Mouse (Mus musculus): ENCODE measurements around the gene Tmem191c. TPM values are rescaled to one million over a fixed set of nuclear protein-coding genes. Genes with fewer than 3 reads are reported as not detected.

Gene Tmem191c
- total RNA-seq, 2 experiments from 2014 or later = 5.6 to 9.2 TPM

DNA sequence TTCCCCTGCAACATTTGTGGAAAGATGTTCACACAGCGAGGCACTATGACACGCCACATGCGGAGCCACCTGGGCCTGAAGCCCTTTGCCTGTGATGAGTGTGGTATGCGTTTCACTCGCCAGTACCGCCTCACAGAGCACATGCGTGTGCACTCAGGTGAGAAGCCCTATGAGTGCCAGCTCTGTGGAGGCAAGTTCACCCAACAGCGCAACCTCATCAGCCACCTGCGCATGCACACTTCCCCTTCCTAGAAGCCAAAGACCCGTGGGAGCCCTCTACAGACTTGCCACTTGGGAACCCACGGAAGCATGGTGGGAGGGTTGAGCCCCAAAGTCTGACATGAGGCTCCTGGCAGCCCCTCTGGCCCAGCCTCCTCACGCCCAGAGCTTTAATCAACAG is 17.0 kb upstream of the Tmem191c start:
- no peak for ATAC-seq (replicated peaks; ENCODE audit: poor library complexity, severe bottlenecking)

DNA sequence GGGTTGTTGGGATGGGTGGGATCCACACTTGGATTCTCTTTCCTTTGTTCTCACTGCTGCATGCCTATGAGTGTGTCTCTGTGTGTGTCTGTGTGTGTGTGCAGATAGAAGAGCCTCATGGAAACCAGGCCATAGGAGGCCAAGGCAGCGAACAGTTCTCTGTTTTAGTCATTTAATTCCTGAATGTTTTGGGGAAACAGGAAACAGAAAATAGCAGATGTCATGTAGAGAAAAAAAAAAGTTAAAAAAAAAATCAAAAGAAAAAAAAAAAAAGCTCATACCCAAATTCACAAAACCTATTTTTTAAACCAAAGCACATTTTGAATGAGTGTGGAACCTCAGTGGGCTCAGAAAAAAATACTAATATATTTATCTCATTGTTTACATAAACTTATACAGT is 14.5 kb upstream of the Tmem191c start:
- no peak for ATAC-seq (replicated peaks; ENCODE audit: poor library complexity, severe bottlenecking)

DNA sequence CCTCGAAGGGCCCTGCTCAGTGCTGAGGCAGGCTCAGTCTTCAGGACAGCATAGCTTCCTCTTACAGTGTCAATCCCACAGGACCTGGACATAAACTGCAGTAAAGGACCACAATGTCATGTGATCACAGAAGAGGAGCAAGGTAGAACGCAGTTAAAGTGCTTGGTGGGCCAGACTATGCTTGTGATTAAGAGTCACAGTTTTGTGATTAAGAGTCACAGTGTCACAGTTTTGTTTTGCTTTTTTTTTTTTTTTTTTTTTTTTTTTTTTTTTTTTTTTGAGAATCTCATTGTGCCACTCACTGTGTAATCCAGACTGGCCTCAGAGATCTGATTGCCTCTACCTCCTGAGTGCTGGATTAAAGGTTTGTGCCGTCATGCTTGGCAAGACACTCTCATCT is 9.8 kb upstream of the Tmem191c start:
- ATAC-seq (replicated peaks; ENCODE audit: poor library complexity, severe bottlenecking) = no peak

DNA sequence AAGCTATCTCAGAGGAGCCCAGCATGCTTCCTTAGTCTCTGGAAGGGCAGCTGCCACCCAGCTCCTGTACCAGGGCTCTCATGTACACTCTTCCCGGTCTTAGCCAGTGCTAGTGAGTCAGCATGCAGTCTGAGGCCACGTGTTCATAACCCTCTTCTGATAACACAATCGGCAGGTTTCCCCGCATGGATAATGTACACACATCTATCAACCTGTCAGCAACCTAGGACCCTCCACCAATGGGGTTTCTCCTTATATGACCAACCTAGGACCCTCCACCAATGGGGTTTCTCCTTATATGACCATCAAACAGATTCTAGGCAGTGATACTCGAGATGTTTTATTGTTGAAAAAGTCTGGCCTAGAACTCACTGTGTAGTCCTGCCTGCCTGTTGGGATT is 7.9 kb upstream of the Tmem191c start:
- ATAC-seq (replicated peaks; ENCODE audit: poor library complexity, severe bottlenecking) = no peak

DNA sequence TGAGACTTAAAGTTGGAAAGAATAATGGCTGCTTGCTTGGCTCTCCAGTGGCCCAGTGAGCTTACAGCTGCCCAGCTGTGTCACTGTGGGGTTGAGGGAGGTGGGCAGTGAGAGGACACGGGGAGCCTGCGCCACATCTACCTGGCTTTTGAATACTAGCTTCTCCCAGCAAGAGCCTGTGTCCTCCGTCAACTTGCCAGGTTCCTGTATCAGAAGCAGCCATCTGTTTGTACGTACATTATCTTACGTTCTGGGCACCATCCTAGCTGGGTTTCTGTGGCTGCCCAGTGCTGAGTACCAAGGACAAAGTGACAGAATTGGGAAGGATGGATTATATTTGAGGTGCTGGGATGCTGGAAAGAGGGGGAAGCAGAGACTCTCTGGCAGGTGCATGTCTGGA is 6.0 kb upstream of the Tmem191c start:
- ATAC-seq (replicated peaks; ENCODE audit: poor library complexity, severe bottlenecking) = no peak

DNA sequence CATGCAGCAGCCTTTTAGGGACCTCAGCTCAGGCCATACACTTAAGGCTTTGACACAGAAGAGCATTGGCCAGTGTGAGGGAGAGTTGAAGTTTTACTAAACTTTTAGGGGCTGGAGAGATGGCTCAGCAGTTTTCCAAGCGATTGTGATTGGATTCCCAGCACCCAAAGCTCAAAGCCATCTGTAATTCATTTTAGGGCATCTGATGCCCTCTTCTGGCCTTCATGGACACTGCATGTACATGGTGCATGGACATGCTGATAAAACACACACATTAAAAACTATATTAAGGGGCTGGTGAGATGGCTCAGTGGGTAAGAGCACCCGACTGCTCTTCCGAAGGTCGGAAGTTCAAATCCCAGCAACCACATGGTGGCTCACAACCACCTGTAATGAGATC is 4.8 kb upstream of the Tmem191c start:
- peak; percentile 33 for ATAC-seq (replicated peaks; ENCODE audit: poor library complexity, severe bottlenecking)

DNA sequence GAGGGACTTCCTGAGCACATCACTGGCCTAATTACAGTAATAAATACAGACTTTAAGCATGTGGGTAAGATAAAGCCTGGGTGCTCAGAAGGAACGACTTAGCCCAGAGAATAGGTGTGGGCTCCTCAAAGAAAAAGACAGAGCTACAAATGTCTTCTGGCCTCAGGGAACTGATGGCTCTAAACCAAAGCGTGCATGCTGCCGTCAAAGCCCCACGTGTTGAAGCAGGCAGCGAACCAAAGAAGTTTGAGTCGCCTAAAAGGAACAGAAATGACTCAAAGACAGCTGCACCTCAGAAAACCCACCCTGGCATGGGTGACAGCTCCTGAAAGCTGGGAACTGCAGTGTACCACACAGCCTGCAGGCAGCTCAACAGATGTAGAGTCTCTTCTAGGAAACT is 4.0 kb upstream of the Tmem191c start:
- ATAC-seq (replicated peaks; ENCODE audit: poor library complexity, severe bottlenecking) = no peak

DNA sequence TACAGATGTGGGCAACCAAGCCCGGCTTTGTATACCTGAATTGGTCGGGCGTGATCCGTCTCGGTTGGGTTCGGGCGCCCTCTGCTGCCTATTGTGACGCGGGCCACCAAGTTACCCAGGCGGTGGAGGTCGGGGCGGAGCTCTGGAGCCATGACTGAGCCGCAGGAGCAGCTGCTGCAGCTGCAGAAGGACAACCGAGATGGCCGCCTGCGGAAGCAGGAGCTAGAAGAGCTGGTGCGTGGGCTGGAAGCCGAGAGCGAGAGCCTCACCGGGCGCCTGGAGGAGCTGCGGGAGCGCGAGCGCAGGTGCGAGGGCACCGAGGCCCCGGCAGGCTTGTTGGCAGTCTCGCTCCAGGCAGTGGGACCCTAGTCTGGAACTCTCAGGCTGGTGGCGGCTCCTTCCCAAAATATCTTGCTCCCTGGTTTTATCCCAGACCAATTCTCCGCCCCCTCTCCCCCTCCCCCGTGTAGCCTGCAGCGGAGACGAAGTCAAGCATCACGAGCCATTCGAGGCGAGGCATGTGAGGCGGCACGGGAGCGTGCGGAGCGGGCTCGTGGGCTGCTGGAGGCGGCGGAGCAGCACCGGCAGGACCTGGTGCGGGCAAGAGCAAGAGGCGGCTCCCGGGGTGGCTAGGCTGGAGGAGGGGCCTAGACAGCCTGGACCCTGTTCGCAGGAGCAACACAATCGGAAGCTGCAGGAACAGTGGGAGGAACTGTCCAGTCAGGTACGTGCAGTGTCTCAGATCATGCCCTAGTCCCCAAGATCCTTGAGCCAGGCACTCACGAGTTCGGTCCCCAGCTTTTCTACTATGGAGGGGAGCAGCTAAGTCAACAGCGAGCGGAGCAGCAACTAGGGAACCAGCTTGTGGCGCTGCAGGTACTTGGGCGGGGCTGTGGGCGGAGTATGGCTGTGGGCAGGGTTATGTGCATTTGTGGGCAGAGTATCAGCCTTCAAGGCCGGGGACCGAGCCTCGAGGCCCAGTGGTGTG is 581 bp downstream of the Tmem191c start:
- ATAC-seq (replicated peaks; ENCODE audit: poor library complexity, severe bottlenecking) = peak; percentile 88

DNA sequence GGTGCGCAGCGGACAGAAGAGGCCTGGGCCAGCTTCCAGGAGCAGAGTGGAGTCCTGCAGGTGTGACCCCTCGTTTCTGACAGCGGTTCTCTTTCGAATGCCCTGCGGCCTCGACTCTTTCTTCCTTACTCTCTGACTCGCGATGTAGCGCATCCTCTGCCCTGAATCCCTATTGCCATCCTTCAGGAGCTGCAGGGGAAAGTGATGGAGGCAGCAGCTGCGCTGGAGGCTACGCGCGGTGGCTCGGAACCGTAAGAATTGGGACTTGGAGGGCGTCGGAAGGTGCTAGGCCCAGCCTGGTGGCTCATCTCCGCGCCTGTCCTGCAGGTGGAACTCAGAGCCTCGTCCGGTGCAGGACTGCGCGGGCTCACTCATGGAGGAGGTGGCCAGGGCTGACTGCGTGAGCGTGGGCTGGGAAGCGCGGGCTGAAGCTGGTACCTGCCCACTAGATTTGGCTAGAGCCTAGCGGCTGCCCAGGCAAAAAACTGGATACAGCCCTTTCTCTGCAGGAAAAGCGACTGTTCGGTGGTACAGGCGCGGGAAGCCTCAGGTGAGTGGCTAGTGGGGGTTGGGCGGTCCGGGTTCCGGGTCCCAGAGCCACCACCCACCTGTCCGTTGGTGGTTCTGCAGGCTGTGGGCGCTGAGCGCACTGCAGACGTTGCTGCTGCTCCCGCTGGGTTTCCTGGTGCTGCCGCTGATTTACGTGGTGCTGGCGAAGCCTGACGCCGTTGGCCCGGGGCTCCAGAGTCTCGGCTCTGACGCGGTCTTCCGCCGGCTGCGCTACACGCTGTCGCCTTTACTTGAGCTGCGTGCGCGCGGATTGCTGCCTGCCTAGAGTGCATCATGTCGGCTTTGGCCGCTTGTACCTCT is 1.7 kb downstream of the Tmem191c start:
- ATAC-seq (replicated peaks; ENCODE audit: poor library complexity, severe bottlenecking) = peak; percentile 42

DNA sequence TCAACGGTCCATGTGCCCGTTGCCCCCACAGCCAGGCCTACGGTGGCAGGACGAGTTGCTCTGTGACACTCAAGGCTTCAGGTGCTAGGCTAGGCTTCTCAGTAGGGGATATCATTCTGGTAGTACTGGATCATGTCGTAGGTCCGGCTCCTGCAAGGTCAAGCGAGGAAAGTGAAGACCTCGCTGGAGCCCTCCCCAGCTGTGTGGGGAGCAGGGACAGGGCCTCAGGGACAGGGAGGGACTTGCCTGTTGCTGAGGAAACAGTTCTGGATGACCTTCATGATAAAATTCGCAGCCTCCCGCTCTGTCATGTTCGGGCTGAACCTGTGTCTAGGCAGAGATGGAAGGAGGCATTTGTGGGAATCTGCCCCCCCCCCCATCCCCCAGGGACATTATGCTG is 4.6 kb downstream of the Tmem191c start:
- ATAC-seq (replicated peaks; ENCODE audit: poor library complexity, severe bottlenecking) = no peak

DNA sequence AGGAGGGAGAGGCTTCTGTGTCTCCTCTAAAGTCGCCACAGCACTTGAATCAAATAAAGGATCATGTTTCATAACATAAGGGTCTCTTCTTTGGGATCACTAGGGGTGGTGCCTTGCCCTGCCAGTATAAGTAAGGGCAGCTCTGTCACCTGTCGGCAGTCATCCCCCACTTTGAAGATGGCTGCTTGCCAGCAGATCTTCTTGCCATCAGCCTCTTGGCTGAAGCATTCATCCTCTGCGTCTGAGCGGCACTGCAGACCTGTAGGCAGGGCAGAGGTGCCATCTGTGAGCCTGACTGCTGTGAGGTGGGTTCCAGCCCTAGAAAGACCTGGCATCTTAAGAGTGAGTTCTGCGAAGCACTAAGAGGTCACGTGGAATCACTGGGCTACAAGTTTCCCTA is 7.3 kb downstream of the Tmem191c start:
- no peak for ATAC-seq (replicated peaks; ENCODE audit: poor library complexity, severe bottlenecking)

DNA sequence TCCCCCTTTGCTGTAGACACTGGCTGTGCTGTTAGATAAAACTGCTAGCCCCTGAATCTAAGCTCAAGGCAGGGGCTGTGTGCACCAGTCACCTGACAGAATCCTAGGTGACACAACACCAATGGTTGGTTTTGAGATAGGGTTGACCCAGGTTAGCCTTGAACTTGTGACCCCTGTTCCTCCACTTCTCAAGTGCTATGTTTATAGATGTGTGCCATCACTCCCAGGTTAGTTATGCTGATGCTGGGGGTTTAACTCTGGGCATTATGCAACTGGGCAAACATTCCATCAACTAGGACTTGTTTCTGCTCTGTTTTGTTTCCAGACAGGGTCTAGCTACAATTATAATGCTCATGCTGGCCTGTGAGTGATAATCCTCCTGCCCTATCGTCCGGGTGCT is 11.2 kb downstream of the Tmem191c start:
- no peak for ATAC-seq (replicated peaks; ENCODE audit: poor library complexity, severe bottlenecking)

DNA sequence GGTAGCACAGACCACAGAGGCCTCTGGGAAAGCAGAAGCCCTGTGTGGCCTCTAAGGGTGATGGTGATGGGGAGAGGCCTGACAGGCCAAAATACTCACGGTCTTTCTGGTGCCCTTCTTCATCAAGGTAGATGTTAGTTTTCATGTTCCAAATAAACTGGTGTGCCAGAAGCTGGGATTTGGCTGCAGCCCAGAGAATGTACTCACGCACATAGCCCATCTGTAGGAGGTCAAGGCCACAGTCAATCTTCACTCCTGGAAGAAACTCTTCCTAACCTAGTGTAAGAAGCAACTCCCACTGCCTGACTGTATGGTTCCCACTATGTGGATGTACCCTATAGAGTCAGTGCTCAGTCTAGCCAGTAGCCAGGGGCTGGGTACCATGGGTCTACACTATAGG is 15.1 kb downstream of the Tmem191c start:
- no peak for ATAC-seq (replicated peaks; ENCODE audit: poor library complexity, severe bottlenecking)

DNA sequence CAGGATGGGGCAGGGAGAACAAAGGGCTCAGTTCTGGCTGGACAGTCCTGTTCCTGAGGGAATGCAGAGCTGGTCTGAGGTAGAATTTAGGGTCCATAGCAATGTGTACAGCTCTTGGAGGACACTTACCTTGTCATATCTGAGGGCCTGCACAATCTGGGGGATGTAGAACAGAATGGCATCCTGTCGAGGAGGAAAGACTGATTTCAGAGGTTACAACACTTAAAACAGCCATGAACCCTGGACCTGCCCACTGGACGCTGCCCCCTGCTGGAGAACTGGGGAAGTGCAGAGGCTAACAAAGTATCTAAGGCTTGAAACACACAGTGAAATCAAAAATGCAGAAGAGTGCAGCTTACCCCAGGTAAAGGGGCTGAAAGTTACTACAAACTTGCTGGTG is 16.9 kb downstream of the Tmem191c start:
- ATAC-seq (replicated peaks; ENCODE audit: poor library complexity, severe bottlenecking) = peak; percentile 84

DNA sequence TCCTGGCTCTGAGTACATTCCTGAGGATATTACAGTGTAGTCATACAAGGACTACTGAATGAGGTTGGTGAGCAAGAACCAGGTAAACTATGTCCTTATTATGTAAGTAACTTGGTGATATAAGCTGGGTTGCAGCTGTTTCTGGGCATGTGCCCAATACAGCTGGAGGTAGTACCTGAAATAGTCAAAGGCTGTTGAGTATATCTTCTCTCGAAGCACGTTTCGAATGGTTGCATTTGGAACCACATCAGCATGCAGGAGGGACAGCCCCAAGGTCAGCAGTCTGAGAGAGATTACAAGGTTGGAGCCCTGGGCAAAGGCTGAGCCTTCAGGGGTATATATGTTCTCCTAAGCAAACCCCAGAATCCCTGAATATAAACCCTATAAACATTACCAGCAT is 24.9 kb downstream of the Tmem191c start:
- ATAC-seq (replicated peaks; ENCODE audit: poor library complexity, severe bottlenecking) = no peak

DNA sequence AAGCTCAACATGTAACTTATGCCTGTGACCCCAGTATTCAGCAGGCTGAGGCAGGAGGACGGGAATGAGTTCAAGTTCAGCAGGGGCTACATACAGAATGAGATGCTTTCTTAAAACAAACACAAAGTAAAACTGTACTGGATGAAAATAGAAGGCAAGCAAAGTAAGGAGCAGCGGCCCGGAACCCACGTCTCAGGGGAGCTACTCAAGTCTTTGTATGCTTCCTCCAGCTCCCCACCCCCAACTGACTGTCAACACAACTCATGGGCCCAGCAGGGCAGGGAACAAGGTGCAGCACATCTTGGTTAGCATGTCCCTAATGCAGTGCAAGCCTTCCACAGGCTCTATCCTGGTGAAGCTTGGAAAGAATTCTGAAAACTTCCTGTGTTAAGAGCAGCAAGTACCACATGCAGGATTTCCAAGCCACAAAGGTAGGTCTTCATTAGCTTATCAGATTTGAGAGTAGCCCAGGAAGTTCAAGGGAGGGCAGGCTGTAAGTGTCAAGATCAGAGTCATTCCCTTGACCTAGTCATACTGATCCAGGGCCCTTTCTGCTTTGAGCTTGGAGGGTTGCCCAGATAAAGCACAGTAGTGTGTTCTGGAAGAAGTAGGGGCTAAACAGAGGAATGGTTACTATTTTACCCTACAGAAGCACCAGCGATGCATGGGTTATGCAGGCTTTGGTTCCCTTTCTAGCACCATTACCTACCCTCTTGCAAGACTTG is 27.8 kb downstream of the Tmem191c start:
- ATAC-seq (replicated peaks; ENCODE audit: poor library complexity, severe bottlenecking) = no peak

DNA sequence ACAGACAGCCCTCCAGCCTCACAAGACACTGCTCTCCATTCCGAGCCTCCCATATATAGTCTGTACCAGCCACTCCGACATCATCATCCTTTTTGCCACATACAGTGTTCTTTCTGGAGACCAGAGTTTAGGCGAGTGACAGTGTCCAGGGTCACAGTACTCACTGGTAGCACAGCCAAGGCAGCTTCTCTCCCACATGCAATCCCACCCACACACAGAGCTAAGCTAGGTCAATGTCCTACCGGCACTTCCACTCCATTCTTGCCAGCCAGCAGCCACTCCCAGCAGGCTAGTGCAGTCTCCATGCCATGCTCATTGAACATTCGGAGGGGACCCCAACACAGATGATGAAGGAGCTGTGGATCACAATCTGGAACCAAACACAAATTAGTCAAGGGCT is 31.6 kb downstream of the Tmem191c start:
- no peak for ATAC-seq (replicated peaks; ENCODE audit: poor library complexity, severe bottlenecking)

DNA sequence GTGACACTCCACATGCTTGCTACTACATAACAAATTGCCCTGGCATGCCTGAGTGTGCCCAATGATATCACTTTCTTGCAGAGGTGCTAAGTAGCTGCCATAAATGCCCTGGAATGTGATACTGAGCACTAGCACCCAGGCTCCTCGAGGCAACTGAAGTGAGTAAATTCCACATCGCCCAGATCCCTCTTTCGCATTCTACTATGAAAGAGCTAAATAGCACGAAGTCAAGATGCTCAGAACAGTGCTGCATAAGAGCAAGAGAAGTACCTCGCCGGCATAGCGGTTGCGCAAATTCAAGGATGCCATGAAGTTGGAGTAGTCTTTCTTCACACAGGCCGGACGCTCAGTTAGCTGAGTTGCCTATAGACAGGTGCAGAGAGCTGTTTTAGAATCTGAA is 33.2 kb downstream of the Tmem191c start:
- ATAC-seq (replicated peaks; ENCODE audit: poor library complexity, severe bottlenecking) = no peak

DNA sequence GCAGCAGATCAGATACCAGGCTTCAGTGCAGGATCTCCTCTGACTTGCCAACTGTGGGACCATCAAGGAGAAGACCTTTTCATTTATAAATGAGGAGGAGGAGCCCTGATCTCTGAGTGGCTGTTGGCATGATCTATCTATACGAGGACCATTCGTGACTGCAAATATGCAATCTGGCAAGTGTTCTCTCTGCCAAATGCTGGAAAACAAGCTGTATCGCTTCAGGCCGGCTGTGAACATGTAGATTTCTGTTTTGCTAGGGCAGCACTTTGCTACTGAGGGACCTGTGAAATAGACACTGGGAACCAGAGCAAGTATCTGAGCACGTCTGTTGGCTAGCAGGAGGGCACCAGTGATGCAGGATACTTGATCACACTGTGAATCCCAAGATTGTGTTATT is 36.7 kb downstream of the Tmem191c start:
- ATAC-seq (replicated peaks; ENCODE audit: poor library complexity, severe bottlenecking) = no peak

DNA sequence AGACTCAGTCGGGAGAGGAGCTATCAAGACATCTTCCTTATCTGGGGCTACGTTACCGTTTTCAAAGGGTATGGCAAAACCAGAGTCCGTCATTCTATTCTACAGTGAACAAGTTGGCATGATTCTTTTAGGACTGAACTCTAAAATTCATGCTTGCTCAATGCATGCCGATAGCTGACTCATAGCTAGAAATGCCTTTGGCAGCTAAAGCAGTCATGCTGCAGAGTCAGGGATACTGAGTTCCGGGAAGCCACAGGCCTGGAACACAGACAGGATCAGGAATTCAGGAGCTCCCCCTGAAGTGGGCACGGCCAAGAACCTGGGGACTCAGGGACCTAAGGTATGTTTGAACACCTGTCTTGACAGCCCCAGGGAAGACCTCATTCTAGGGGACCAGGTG is 40.7 kb downstream of the Tmem191c start:
- no peak for ATAC-seq (replicated peaks; ENCODE audit: poor library complexity, severe bottlenecking)

DNA sequence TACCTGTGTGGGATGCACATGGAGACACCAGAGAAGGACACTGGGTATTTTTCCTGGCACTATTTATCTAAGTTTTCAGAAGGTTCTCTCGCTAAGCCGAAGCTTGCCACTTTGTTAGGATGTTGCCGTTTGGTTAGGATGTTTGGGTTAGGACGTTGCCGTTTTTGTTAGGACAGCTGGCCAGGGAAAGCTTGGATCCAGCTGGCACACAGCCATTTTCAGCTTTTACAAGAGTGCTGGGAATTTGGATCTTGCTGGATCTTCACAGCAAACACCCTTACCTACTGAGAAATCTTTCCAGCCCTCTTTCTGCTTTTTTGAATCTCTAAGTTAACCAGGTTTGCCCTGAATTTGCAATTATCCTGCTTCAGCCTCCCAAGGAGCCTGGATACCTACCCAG is 45.6 kb downstream of the Tmem191c start:
- no peak for ATAC-seq (replicated peaks; ENCODE audit: poor library complexity, severe bottlenecking)

All from granulocyte monocyte progenitor cell, adult 5-6 weeks (primary cell).